Mouse (Mus musculus) bone marrow, adult 2 months (tissue): ENCODE results near the gene Slk.

Experiments
- CTCF ChIP-seq: fragments of 200-500 bp; IDR thresholded peaks from 2 replicates; pipeline ENCODE4 v1.5.1; 2011; ENCODE audit warnings: low read length, control low read depth; ENCODE audit not compliant: control insufficient read depth, insufficient read depth
- POLR2A ChIP-seq: fragments of 200-500 bp; IDR thresholded peaks from 2 replicates; pipeline ENCODE4 v1.6.1; 2011; ENCODE audit warnings: low read depth, mild to moderate bottlenecking, control low read depth, low read length, borderline replicate concordance; ENCODE audit not compliant: control insufficient read depth

- no peak for TF ChIP-seq POLR2A
- no peak for TF ChIP-seq CTCF
Measured at GRCm38 (mm10) chr19:47621478-47621877, 42.0 kb downstream of the Slk start.
